Mouse (Mus musculus): ENCODE data around the gene Gm14326. TPM values are rescaled to one million over a fixed set of nuclear protein-coding genes. Genes with fewer than 3 reads are reported as not detected.
"Not testable (repeated sequence)": the region's sequence is repeated elsewhere in the genome, so short reads cannot be mapped to it uniquely, and the experiment has no call there.

Gm14326 gene
- total RNA-seq (2015; ENCODE audit: low replicate concordance) (1.0 and 11.9 TPM in 2 replicates), total RNA-seq (2017; ENCODE audit: low replicate concordance) (1.8 and 3.5 TPM in 2 replicates)

DNA sequence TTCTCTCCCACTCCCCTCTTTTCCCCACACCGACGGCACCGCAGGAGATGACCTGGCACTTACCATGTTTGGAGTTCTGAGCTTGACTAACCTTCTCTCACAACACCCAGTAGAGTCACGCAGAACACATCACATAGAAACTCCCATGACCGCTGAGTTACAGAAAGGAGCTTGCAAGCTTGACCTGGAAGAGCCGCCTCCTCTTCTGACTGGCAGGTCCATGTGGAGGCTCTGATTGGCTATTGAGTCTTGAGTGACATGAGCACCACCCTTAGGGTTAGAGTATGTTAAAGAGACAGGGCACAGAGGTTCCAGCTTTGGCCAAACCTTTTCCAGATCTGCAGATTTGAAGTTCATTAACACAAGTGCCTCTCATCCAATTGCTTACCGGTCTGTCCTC lies at the start of gene Gm14326:
Gene Gm14326 (minus strand): TSS at position 153 of the 400 bp plus-strand sequence.
- ATAC-seq (replicated peaks; ENCODE audit: low FRiP score, poor library complexity, severe bottlenecking), result not testable (repeated sequence)

DNA sequence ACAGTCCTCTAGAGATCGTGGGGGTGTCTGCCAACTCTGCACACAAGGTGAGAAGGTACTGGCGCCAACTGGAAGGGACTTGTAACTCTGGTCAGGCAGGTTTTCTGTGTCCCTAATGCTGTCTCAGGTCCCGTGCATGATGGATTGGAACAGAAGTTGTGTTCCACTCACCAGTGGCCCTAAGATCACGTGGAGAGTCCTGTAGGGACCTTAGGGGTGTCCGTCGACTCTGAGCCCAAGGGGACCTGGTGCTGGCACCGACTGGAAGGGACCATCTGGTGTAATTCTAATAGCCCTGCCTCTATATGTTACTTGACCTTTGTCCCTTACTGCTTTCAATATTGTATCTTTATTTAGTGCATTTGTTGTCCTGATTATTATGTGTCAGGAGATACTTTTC lies 17.7 kb upstream of the Gm14326 start:
- ATAC-seq (replicated peaks; ENCODE audit: low FRiP score, poor library complexity, severe bottlenecking), result not testable (repeated sequence)

DNA sequence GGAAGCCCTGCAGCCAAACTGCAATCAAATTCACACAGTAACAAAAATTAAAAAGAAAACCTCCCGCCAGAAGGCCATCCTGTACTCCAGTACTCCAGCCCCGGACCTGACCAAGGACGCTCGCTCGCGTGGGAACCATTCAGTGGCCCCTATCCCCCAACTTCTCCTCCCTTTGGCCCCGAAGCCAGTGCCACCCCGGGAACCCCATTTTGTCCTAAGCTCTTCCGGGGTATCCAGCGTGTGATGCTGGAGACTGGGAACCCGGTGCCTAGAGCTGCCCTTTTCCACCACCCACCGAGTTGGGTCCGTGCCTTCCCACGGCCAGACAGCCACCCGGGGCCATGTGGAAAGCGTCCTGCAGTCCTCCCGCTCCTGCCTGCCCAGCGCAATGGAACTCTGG lies 363 bp downstream of the Gm14326 start:
- not testable (repeated sequence) for ATAC-seq (replicated peaks; ENCODE audit: low FRiP score, poor library complexity, severe bottlenecking)

DNA sequence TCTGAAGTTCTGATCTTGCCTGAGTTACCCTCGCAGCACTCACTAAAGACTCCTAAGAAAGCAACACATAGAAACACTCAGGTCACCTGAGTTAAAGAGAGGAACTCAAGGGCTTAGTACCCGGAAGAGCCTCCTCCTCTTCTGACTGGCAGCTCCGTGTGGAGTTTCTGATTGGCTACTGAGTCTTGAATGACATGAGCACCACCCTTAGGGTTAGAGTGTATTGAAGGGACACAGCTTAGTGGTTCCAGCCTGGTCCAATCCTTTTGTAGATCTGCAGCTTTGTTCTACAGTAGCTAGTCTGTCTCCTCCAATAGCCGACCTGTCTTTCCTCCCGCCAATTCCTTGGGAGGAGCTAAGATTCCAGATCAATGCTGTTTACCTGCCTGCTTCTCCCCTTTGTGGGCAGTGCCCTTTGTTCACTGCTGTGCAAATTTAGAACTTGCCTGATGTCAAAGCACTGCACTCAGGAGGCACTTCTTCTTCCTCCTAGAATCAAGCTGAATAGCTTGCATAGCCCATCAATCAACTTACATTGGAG lies 31.5 kb downstream of the Gm14326 start, which contains the start of gene Zfp972:
Gene Zfp972 (minus strand): TSS at position 51 of the 541 bp plus-strand sequence.
- not testable (repeated sequence) for ATAC-seq (replicated peaks; ENCODE audit: low FRiP score, poor library complexity, severe bottlenecking)

DNA sequence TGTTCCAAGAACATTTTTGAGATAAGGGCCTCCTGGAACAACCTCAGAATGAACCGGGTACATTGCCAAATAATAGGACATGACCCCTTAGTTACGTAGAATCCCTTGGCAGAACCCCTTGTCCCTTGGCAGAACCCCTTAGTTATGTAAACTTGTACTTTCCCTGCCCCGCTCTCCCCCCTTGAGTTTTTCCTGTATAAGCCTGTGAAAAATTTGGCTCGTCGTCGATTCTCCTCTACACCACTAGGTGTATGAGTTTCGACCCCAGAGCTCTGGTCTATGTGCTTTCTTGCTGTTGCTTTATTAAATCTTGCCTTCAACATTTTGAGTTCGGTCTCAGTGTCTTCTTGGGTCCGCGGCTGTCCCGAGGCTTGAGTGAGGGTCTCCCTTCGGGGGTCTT lies 53.8 kb downstream of the Gm14326 start:
- not testable (repeated sequence) for ATAC-seq (replicated peaks; ENCODE audit: low FRiP score, poor library complexity, severe bottlenecking)

DNA sequence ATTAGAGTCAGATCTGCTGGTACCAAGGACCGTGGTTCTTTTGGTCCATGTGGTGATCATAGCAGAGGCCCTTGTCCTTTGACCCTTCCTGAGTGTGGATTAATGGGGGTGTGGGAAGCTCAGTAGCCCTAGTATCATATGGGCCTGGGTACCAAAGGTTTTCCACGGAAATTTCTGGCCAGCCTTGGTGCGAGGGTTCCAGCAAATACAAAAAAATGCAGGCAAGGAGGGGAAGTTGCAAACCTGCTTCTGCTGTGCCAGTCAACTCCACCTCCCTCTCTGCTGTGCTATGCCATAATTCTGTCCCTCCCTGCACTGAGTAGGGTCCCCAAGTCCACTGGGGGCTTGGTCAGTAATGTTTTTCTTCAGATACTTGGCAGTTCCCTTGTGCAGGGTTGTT lies 58.9 kb downstream of the Gm14326 start:
- not testable (repeated sequence) for ATAC-seq (replicated peaks; ENCODE audit: low FRiP score, poor library complexity, severe bottlenecking)

DNA sequence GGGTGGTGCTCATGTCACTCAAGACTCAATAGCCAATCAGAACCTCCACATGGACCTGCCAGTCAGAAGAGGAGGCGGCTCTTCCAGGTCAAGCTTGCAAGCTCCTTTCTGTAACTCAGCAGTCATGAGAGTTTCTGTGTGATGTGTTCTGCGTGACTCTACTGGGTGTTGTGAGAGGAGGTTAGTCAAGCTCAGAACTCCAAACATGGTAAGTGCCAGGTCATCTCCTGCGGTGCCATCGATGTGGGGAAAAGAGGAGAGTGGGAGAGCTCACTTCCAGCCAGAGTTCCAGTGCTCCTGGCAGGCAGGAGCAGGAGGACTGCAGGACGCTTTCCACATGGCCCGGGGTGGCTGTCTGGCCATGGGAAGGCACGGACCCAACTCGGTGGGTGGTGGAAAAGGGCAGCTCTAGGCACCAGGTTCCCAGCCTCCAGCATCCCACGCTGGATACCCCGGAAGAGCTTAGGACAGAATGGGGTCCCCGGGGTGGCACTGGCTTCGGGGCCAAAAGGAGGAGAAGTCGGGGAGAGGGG lies 60.0 kb downstream of the Gm14326 start, which contains the start of gene Gm14327:
Gene Gm14327 (plus strand): TSS at position 51 of the 533 bp plus-strand sequence.
- not testable (repeated sequence) for ATAC-seq (replicated peaks; ENCODE audit: low FRiP score, poor library complexity, severe bottlenecking)

DNA sequence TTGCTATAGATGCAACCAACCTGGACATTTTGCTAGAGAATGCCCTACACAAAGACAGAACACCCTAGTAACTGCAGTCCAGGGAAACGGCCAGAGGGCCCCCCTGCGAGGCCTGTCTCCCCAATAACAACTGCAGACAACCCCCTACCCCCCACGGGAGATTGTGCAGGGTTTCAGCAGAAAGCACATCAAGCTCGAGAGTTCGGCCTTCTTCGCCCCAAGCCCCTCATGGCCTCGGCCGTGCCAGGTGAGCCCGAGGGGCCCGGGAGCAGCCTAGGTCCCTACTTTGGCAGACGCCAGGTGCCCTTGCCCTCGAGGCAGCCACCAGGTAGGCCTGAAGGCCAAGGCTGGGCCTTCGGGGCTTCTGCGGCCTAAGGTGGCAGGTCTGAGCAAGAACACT lies 69.4 kb downstream of the Gm14326 start:
- ATAC-seq (replicated peaks; ENCODE audit: low FRiP score, poor library complexity, severe bottlenecking), result not testable (repeated sequence)

Other genes with a start within 250 kb of the Gm14326 start
- gene Gm14322, start 198.0 kb downstream of the Gm14326 start, total RNA-seq (2015; ENCODE audit: low replicate concordance), result not detected in 2 replicates
- 0.56 TPM in 1 of 2 replicates, not detected in the other for gene Gm14322, start 198.0 kb downstream of the Gm14326 start, total RNA-seq (2017; ENCODE audit: low replicate concordance)
- gene Gm14325, start 117.0 kb downstream of the Gm14326 start, total RNA-seq (2015; ENCODE audit: low replicate concordance), result 2.7 and 10.0 TPM in 2 replicates
- 2.0 TPM in 1 of 2 replicates, not detected in the other for gene Gm14325, start 117.0 kb downstream of the Gm14326 start, total RNA-seq (2017; ENCODE audit: low replicate concordance)
- gene Gm14327, start 60.2 kb downstream of the Gm14326 start, total RNA-seq (2015; ENCODE audit: low replicate concordance), result 0.84 TPM in 1 of 2 replicates, not detected in the other
- 4.0 TPM in 1 of 2 replicates, not detected in the other for gene Gm14327, start 60.2 kb downstream of the Gm14326 start, total RNA-seq (2017; ENCODE audit: low replicate concordance)
- not detected in 2 replicates for gene Zfp972, start 31.7 kb downstream of the Gm14326 start, total RNA-seq (2015; ENCODE audit: low replicate concordance)
- gene Zfp972, start 31.7 kb downstream of the Gm14326 start, total RNA-seq (2017; ENCODE audit: low replicate concordance), result not detected in 2 replicates
- 15.4 and 28.0 TPM in 2 replicates for gene Zfp971, start 66.0 kb upstream of the Gm14326 start, total RNA-seq (2015; ENCODE audit: low replicate concordance)
- gene Zfp971, start 66.0 kb upstream of the Gm14326 start, total RNA-seq (2017; ENCODE audit: low replicate concordance), result 8.2 and 12.8 TPM in 2 replicates
- gene Zfp931, start 121.2 kb upstream of the Gm14326 start, total RNA-seq (2015; ENCODE audit: low replicate concordance), result 0.77 and 2.5 TPM in 2 replicates
- gene Zfp931, start 121.2 kb upstream of the Gm14326 start, total RNA-seq (2017; ENCODE audit: low replicate concordance), result 1.5 and 4.2 TPM in 2 replicates
- gene Phactr3, start 161.7 kb upstream of the Gm14326 start, total RNA-seq (2015; ENCODE audit: low replicate concordance), result not detected in 2 replicates
- gene Phactr3, start 161.7 kb upstream of the Gm14326 start, total RNA-seq (2017; ENCODE audit: low replicate concordance), result not detected in 2 replicates

Data from erythroblast, adult 5-6 weeks (primary cell).